Mouse (Mus musculus) regulatory T cell (primary cell): ENCODE measurements at regions not wholly inside any gene's neighbourhood (a gene's known extent, or its start where the extent isn't known, plus 50 kb on each side); places are given as distances from the start of the nearest gene placed in this dataset.

Experiments used
- in situ Hi-C: fragments of 300-600 bp; cut with MboI, MseI; formaldehyde crosslinking; loops from one replicate; pipeline ENCODE4 v1.15.1; 2025; ENCODE audit warnings: high pct_unique_total_duplicates

- in situ Hi-C loops = loop anchor here (10.0 kb wide), 1 partner anchor 899 kb away; no protein-coding TSS in a partner anchor
Observed at GRCm38 (mm10) chr11:111443381-111443780, 377.4 kb downstream of the Kcnj2 start.

- in situ Hi-C loops = loop anchor here (10.0 kb wide), 1 partner anchor 900 kb away; no protein-coding TSS in a partner anchor
Observed at GRCm38 (mm10) chr11:111444791-111445190, 378.8 kb downstream of the Kcnj2 start.

GRCm38 (mm10) chr11:111445764-111446163 is 379.8 kb downstream of the Kcnj2 start:
- in situ Hi-C loops = loop anchor here (10.0 kb wide), 1 partner anchor 901 kb away; no protein-coding TSS in a partner anchor

GRCm38 (mm10) chr11:111450811-111451494 is 385.0 kb downstream of the Kcnj2 start:
- in situ Hi-C loops = no loop called here

- in situ Hi-C loops = no loop called here
Observed at GRCm38 (mm10) chr11:111460046-111460445, 394.1 kb downstream of the Kcnj2 start.

- in situ Hi-C loops = no loop called here
Observed at GRCm38 (mm10) chr11:111484981-111485380, 419.0 kb downstream of the Kcnj2 start.

- in situ Hi-C loops = no loop called here
Observed at GRCm38 (mm10) chr11:111512471-111512870, 446.5 kb downstream of the Kcnj2 start.

GRCm38 (mm10) chr11:111522716-111523115 is 456.8 kb downstream of the Kcnj2 start:
- in situ Hi-C loops = no loop called here

GRCm38 (mm10) chr11:111523465-111523864 is 457.5 kb downstream of the Kcnj2 start:
- in situ Hi-C loops = no loop called here

- in situ Hi-C loops = no loop called here
Observed at GRCm38 (mm10) chr11:111526010-111526742, 460.2 kb downstream of the Kcnj2 start.

- in situ Hi-C loops = no loop called here
Observed at GRCm38 (mm10) chr11:111529591-111529990, 463.6 kb downstream of the Kcnj2 start.

GRCm38 (mm10) chr11:111530912-111531311 is 464.9 kb downstream of the Kcnj2 start:
- in situ Hi-C loops = no loop called here

- in situ Hi-C loops = no loop called here
Observed at GRCm38 (mm10) chr11:111532457-111532856, 466.5 kb downstream of the Kcnj2 start.

GRCm38 (mm10) chr11:111536040-111536836 is 470.3 kb downstream of the Kcnj2 start:
- in situ Hi-C loops = loop anchor here (5.0 kb wide), 1 partner anchor 1631 kb away; no protein-coding TSS in a partner anchor

- in situ Hi-C loops = loop anchor here (5.0 kb wide), 1 partner anchor 1630 kb away; no protein-coding TSS in a partner anchor
Observed at GRCm38 (mm10) chr11:111537654-111538053, 471.7 kb downstream of the Kcnj2 start.

- in situ Hi-C loops = loop anchor here (5.0 kb wide), 1 partner anchor 1627 kb away; no protein-coding TSS in a partner anchor
Observed at GRCm38 (mm10) chr11:111539960-111540359, 474.0 kb downstream of the Kcnj2 start.

GRCm38 (mm10) chr11:111545291-111545690 is 479.3 kb downstream of the Kcnj2 start:
- in situ Hi-C loops = no loop called here

GRCm38 (mm10) chr11:111555131-111555530 is 489.2 kb downstream of the Kcnj2 start:
- in situ Hi-C loops = no loop called here

GRCm38 (mm10) chr11:111555615-111556014 is 489.7 kb downstream of the Kcnj2 start:
- in situ Hi-C loops = no loop called here

GRCm38 (mm10) chr11:111558302-111559140 is 492.6 kb downstream of the Kcnj2 start:
- in situ Hi-C loops = no loop called here

- in situ Hi-C loops = no loop called here
Observed at GRCm38 (mm10) chr11:111563171-111563570, 497.2 kb downstream of the Kcnj2 start.
